Mouse (Mus musculus): Measurements from ENCODE around the gene Apobec2. TPM values are rescaled to one million over a fixed set of nuclear protein-coding genes. Genes with fewer than 3 reads are reported as not detected.
A peak's percentile ranks its signal among the peaks of the same experiment; 100 is the strongest.

Apobec2 gene
- polyA plus RNA-seq, 1 experiment from 2014 or later: 1.2 TPM

GRCm38 (mm10) chr17:48453489-48453888 is 20.8 kb upstream of the Apobec2 start:
- Histone ChIP-seq H3K4me3 (no peak overlapping the region), H3K9me3 (replicated peaks) (no peaks in the 10 kb centered on the region), H3K4me1 (peaks cover 9% of the 10 kb centered on the region; the same call in 1 of the 2 replicates), H3K36me3 (no peaks in the 10 kb centered on the region), H3K27me3 (ENCODE audit: low read depth, poor library complexity, severe bottlenecking) (peaks cover 3% of the 10 kb centered on the region; the same call in 1 of the 2 replicates), H3K27ac (no peak overlapping the region)
- 74% methylated on average over 7 of the region's 7 CpGs for WGBS
- no peak for DNase-seq (ENCODE audit: low spot score)

- H3K9me3 ChIP-seq (replicated peaks): no peaks in the 10 kb centered on the region
- H3K4me3 ChIP-seq: no peak overlapping the region
- H3K27me3 ChIP-seq (ENCODE audit: low read depth, poor library complexity, severe bottlenecking): peaks cover 3% of the 10 kb centered on the region; the same call in 1 of the 2 replicates
- no peaks in the 10 kb centered on the region for H3K36me3 ChIP-seq
- no peak for DNase-seq (ENCODE audit: low spot score)
- 79% methylated on average over 9 of the region's 9 CpGs for WGBS
- peaks cover 9% of the 10 kb centered on the region; the same call in 1 of the 2 replicates for H3K4me1 ChIP-seq
- peak overlapping the region; percentile 4; the same call in 1 of the 2 replicates for H3K27ac ChIP-seq
Measured at GRCm38 (mm10) chr17:48451753-48452444, 19.2 kb upstream of the Apobec2 start.

GRCm38 (mm10) chr17:48451353-48451675 is 18.6 kb upstream of the Apobec2 start, which contains the start of gene Tspo2:
Gene Tspo2 (minus strand): TSS chr17:48451522.
- Histone ChIP-seq H3K27ac (peak within 1 kb of the TSS; percentile 4; the same call in 1 of the 2 replicates), H3K4me3 (no peak within 1 kb of the TSS), H3K36me3 (no peaks in the 10 kb centered on the region), H3K27me3 (ENCODE audit: low read depth, poor library complexity, severe bottlenecking) (peaks cover 3% of the 10 kb centered on the region; the same call in 1 of the 2 replicates), H3K4me1 (peaks cover 9% of the 10 kb centered on the region; the same call in 1 of the 2 replicates), H3K9me3 (replicated peaks) (no peaks in the 10 kb centered on the region)
- DNase-seq (ENCODE audit: low spot score): no peak
- WGBS: 60% methylated on average over 7 of the region's 7 CpGs

GRCm38 (mm10) chr17:48450666-48451352 is 18.1 kb upstream of the Apobec2 start:
- Histone ChIP-seq H3K4me1 (peaks cover 7% of the 10 kb centered on the region; the same call in 1 of the 2 replicates), H3K9me3 (replicated peaks) (no peaks in the 10 kb centered on the region), H3K27ac (no peak overlapping the region), H3K27me3 (ENCODE audit: low read depth, poor library complexity, severe bottlenecking) (peaks cover 3% of the 10 kb centered on the region; the same call in 1 of the 2 replicates), H3K36me3 (no peaks in the 10 kb centered on the region), H3K4me3 (no peak overlapping the region)
- WGBS: 86% methylated on average over 13 of the region's 13 CpGs
- DNase-seq (ENCODE audit: low spot score): no peak

GRCm38 (mm10) chr17:48447675-48448074 is 14.9 kb upstream of the Apobec2 start:
- H3K27ac ChIP-seq: no peak overlapping the region

GRCm38 (mm10) chr17:48443542-48444145 is 10.9 kb upstream of the Apobec2 start:
- no peaks in the 10 kb centered on the region for H3K36me3 ChIP-seq
- 0 out of 2 replicates have a peak, but pooled peaks cover 4% of the 10 kb centered on the region for H3K4me1 ChIP-seq
- no peaks in the 10 kb centered on the region for H3K27me3 ChIP-seq (ENCODE audit: low read depth, poor library complexity, severe bottlenecking)
- DNase-seq (ENCODE audit: low spot score): no peak
- no peak overlapping the region for H3K27ac ChIP-seq
- no peak overlapping the region for H3K4me3 ChIP-seq
- WGBS: 85% methylated on average over 16 of the region's 16 CpGs
- no peaks in the 10 kb centered on the region for H3K9me3 ChIP-seq (replicated peaks)

More at GRCm38 (mm10) chr17:48447675-48448074, 14.9 kb upstream of the Apobec2 start:
- H3K4me1 ChIP-seq: 0 out of 2 replicates have a peak, but pooled peaks cover under 1% of the 10 kb centered on the region
- WGBS: 79% methylated on average over 8 of the region's 8 CpGs
- no peaks in the 10 kb centered on the region for H3K9me3 ChIP-seq (replicated peaks)
- 0 out of 2 replicates have a peak, but pooled peaks cover 3% of the 10 kb centered on the region for H3K27me3 ChIP-seq (ENCODE audit: low read depth, poor library complexity, severe bottlenecking)
- no peak for DNase-seq (ENCODE audit: low spot score)
- H3K4me3 ChIP-seq: no peak overlapping the region
- no peaks in the 10 kb centered on the region for H3K36me3 ChIP-seq

GRCm38 (mm10) chr17:48442745-48443457 is 10.2 kb upstream of the Apobec2 start:
- WGBS: 80% methylated on average over 7 of the region's 7 CpGs
- Histone ChIP-seq H3K36me3 (no peaks in the 10 kb centered on the region), H3K9me3 (replicated peaks) (no peaks in the 10 kb centered on the region), H3K27me3 (ENCODE audit: low read depth, poor library complexity, severe bottlenecking) (no peaks in the 10 kb centered on the region), H3K27ac (no peak overlapping the region), H3K4me3 (no peak overlapping the region), H3K4me1 (peaks cover 7% of the 10 kb centered on the region)
- no peak for DNase-seq (ENCODE audit: low spot score)

- H3K4me1 ChIP-seq: peaks cover 33% of the 10 kb centered on the region
- 0 out of 2 replicates have a peak overlapping the region, but pooled peaks have one; percentile 8 for H3K4me3 ChIP-seq
- H3K36me3 ChIP-seq: no peaks in the 10 kb centered on the region
- 36% methylated on average over 7 of the region's 7 CpGs for WGBS
- no peaks in the 10 kb centered on the region for H3K9me3 ChIP-seq (replicated peaks)
- peak overlapping the region; percentile 83 for H3K27ac ChIP-seq
- H3K27me3 ChIP-seq (ENCODE audit: low read depth, poor library complexity, severe bottlenecking): no peaks in the 10 kb centered on the region
- peak; percentile 70 for DNase-seq (ENCODE audit: low spot score)
Measured at GRCm38 (mm10) chr17:48437421-48437911, 4.7 kb upstream of the Apobec2 start.

GRCm38 (mm10) chr17:48436487-48436886 is 3.8 kb upstream of the Apobec2 start:
- H3K4me3 ChIP-seq: no peak overlapping the region
- no peak for DNase-seq (ENCODE audit: low spot score)
- no peaks in the 10 kb centered on the region for H3K36me3 ChIP-seq

GRCm38 (mm10) chr17:48434479-48434878 is 1.7 kb upstream of the Apobec2 start:
- Histone ChIP-seq H3K27me3 (ENCODE audit: low read depth, poor library complexity, severe bottlenecking) (no peaks in the 10 kb centered on the region), H3K9me3 (replicated peaks) (no peaks in the 10 kb centered on the region), H3K36me3 (no peaks in the 10 kb centered on the region), H3K27ac (no peak overlapping the region), H3K4me3 (no peak overlapping the region), H3K4me1 (peaks cover 35% of the 10 kb centered on the region)
- 83% methylated on average over 5 of the region's 5 CpGs for WGBS
- DNase-seq (ENCODE audit: low spot score): no peak

More at GRCm38 (mm10) chr17:48436487-48436886, 3.8 kb upstream of the Apobec2 start:
- H3K4me1 ChIP-seq: peaks cover 35% of the 10 kb centered on the region
- H3K27ac ChIP-seq: peak overlapping the region; percentile 57
- H3K27me3 ChIP-seq (ENCODE audit: low read depth, poor library complexity, severe bottlenecking): no peaks in the 10 kb centered on the region
- WGBS: 92% methylated on average over 1 of the region's 1 CpGs
- H3K9me3 ChIP-seq (replicated peaks): no peaks in the 10 kb centered on the region

GRCm38 (mm10) chr17:48433689-48434330 is 1.1 kb upstream of the Apobec2 start:
- no peaks in the 10 kb centered on the region for H3K27me3 ChIP-seq (ENCODE audit: low read depth, poor library complexity, severe bottlenecking)

More at GRCm38 (mm10) chr17:48433689-48434330, 1.1 kb upstream of the Apobec2 start:
- H3K4me3 ChIP-seq: no peak overlapping the region
- WGBS: 72% methylated on average over 6 of the region's 6 CpGs
- no peaks in the 10 kb centered on the region for H3K36me3 ChIP-seq
- H3K4me1 ChIP-seq: peaks cover 35% of the 10 kb centered on the region
- H3K27ac ChIP-seq: no peak overlapping the region
- H3K9me3 ChIP-seq (replicated peaks): no peaks in the 10 kb centered on the region
- no peak for DNase-seq (ENCODE audit: low spot score)
